ENCODE assay signal across 22 mouse cellular contexts in the genomic region with DNA sequence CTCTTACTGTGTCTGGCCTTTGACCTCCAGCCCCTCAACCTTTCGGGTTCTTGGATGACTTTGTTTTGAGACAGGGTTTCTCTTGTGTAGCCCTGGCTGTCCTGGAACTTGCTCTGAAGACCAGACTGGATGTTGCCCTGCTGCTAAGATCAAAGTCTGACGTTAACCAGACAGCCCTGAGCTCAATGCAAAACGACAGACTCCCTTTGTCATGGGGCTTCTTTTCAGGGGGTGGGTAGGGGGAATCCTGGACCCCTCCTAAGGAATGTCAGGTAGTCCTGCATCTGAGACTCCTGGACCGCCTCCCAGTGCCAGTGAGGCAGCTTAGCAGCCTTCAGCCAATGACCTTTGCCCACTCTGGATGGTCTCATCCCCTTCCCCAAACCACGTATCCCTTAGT. TPM values are rescaled to one million over a fixed set of nuclear protein-coding genes. Genes with fewer than 3 reads are reported as not detected.
A peak's percentile ranks its signal among the peaks of the same experiment; 100 is the strongest.
DNase-seq lines count a peak whose midpoint lies in the region; ATAC-seq and TF ChIP-seq lines count a peak whose summit lies in the region.
"Had no signal": no experiment of that assay in that cellular context is flagged by ENCODE, and none has a peak within 500 bp of the region (broad histone marks: within the 10 kb centered on the region; RNA-seq: fewer than 3 reads in every experiment).

No protein-coding gene starts in this region.

- no peak overlapping the region for H3K4me2 ChIP-seq in heart, embryonic 11.5 days
- no peak overlapping the region for H3K4me2 ChIP-seq in heart, postnatal 0 days (ENCODE audit: low read depth, low read length)
- H3K4me2 ChIP-seq: embryonic facial prominence, embryonic 15.5 days; hindbrain, embryonic 12.5 days had no signal

- peak overlapping the region; percentile 23; the same call in 1 of the 2 replicates for H3K27ac ChIP-seq in heart, embryonic 11.5 days (ENCODE audit: low read depth, low read length)
- peak overlapping the region; percentile 41; the same call in 1 of the 2 replicates for H3K27ac ChIP-seq in heart, postnatal 0 days (ENCODE audit: low read depth)
- H3K27ac ChIP-seq in thymus, adult 2 months (ENCODE audit: control insufficient read depth, insufficient read depth, low read length): peak overlapping the region; percentile 99
- H3K27ac ChIP-seq: embryonic facial prominence, embryonic 15.5 days; forebrain, embryonic 10.5 days; gastrocnemius, adult 2 months; hindbrain, embryonic 12.5 days had no signal

- no peak overlapping the region for H3K4me3 ChIP-seq in heart, embryonic 11.5 days (ENCODE audit: low read depth, low read length)
- no peak overlapping the region for H3K4me3 ChIP-seq in heart, postnatal 0 days (ENCODE audit: low read depth, low read length)
- H3K4me3 ChIP-seq in thymus, adult 2 months (ENCODE audit: control insufficient read depth, insufficient read depth, low read length): no peak overlapping the region
- H3K4me3 ChIP-seq: embryonic facial prominence, embryonic 15.5 days; erythroblast, embryonic 14.5 days; forebrain, embryonic 10.5 days; gastrocnemius, adult 2 months; hindbrain, embryonic 12.5 days had no signal

- H3K27me3 ChIP-seq in heart, embryonic 11.5 days (ENCODE audit: control insufficient read depth, insufficient read depth, low read length): no peaks in the 10 kb centered on the region
- no peaks in the 10 kb centered on the region for H3K27me3 ChIP-seq in heart, postnatal 0 days (ENCODE audit: control insufficient read depth, insufficient read depth, low read length)
- H3K27me3 ChIP-seq in thymus, adult 2 months (ENCODE audit: control insufficient read depth, insufficient read depth, low read length): no peaks in the 10 kb centered on the region
- H3K27me3 ChIP-seq: embryonic facial prominence, embryonic 15.5 days had no signal

- H3K9ac ChIP-seq in heart, embryonic 11.5 days (ENCODE audit: low read depth, low read length): no peak overlapping the region
- no peak overlapping the region for H3K9ac ChIP-seq in heart, postnatal 0 days (replicated peaks; ENCODE audit: low read depth, low read length)
- H3K9ac ChIP-seq: embryonic facial prominence, embryonic 15.5 days; hindbrain, embryonic 12.5 days had no signal

- intact Hi-C loops in heart, postnatal 36 days (cut with DNase I): no loop called here

- TF ChIP-seq CTCF in heart, postnatal 0 days (IDR thresholded peaks at IDR 0.05; ENCODE audit: low read depth): no peak
- TF ChIP-seq CTCF in thymus, adult 2 months (IDR thresholded peaks at IDR 0.05; ENCODE audit: borderline replicate concordance, control insufficient read depth, extremely low read depth, insufficient read depth, low read length, poor library complexity): no peak

- H3K9me3 ChIP-seq in heart, embryonic 11.5 days (replicated peaks; ENCODE audit: control insufficient read depth, low read length): no peaks in the 10 kb centered on the region
- no peaks in the 10 kb centered on the region for H3K9me3 ChIP-seq in heart, postnatal 0 days (replicated peaks; ENCODE audit: control insufficient read depth, low read length)
- H3K9me3 ChIP-seq: embryonic facial prominence, embryonic 15.5 days; forebrain, embryonic 10.5 days; hindbrain, embryonic 12.5 days had no signal

- no peak for TF ChIP-seq EP300 in heart, postnatal 0 days (IDR thresholded peaks at IDR 0.05; ENCODE audit: low read depth)

- H3K36me3 ChIP-seq in heart, embryonic 11.5 days (ENCODE audit: control insufficient read depth, insufficient read depth, low read length): no peaks in the 10 kb centered on the region
- no peaks in the 10 kb centered on the region; the same call in 1 of the 2 replicates for H3K36me3 ChIP-seq in heart, postnatal 0 days (replicated peaks; ENCODE audit: control insufficient read depth, insufficient read depth, low read length)
- H3K36me3 ChIP-seq in thymus, adult 2 months (ENCODE audit: control insufficient read depth, insufficient read depth, low read length): no peaks in the 10 kb centered on the region; the same call in 1 of the 2 replicates
- H3K36me3 ChIP-seq: hindbrain, embryonic 12.5 days had no signal

- 37% methylated on average over 5 of the region's 5 CpGs for WGBS in heart, embryonic 11.5 days (ENCODE audit: insufficient replicate concordance)
- WGBS in heart, postnatal 0 days: 55% methylated on average over 5 of the region's 5 CpGs
- 53% methylated on average over 5 of the region's 5 CpGs for WGBS in thymus, adult 2 months

- peaks cover 82% of the 10 kb centered on the region for H3K4me1 ChIP-seq in heart, embryonic 11.5 days (ENCODE audit: control insufficient read depth, insufficient read depth, low read length)
- peaks cover 50% of the 10 kb centered on the region for H3K4me1 ChIP-seq in heart, postnatal 0 days (ENCODE audit: control insufficient read depth, insufficient read depth)
- peaks cover 80% of the 10 kb centered on the region for H3K4me1 ChIP-seq in thymus, adult 2 months (replicated peaks; ENCODE audit: control insufficient read depth, insufficient read depth, low read length)
- H3K4me1 ChIP-seq: embryonic facial prominence, embryonic 15.5 days had no signal

- DNase-seq in heart, postnatal 36 days: no peak
- DNase-seq in heart, postnatal 0 days (ENCODE audit: low spot score): no peak
- no peak for DNase-seq in heart, postnatal 4 days
- no peak for DNase-seq in thymus, adult 2 months
- DNase-seq in thymus, postnatal 4 days: no peak
- DNase-seq: adrenal gland, postnatal 10 days; cerebellum, adult 11 months; cerebellum, adult 8-10 months; cerebellum, postnatal 14 days; embryo, embryonic 11 days; gastrocnemius, adult 2 months; gastrocnemius, postnatal 25 days; heart, postnatal 14 days had no signal

- ATAC-seq in heart, embryonic 11.5 days (replicated peaks; ENCODE audit: insufficient number of reproducible peaks, low FRiP score, low TSS enrichment): no peak
- ATAC-seq in heart, postnatal 0 days (ENCODE audit: insufficient read depth, low read depth): no peak
- ATAC-seq: forebrain, embryonic 14.5 days; hindbrain, embryonic 16.5 days; inflammation-experienced regulatory T-cells, adult 6 months; intestine, postnatal 0 days had no signal

- no peak for TF ChIP-seq POLR2A in thymus, adult 2 months (IDR thresholded peaks at IDR 0.05; ENCODE audit: control insufficient read depth, extremely low read depth, insufficient read depth, low read length, poor library complexity)

RNA-seq across cellular contexts. Expression of gene Fam78a, which starts 25.9 kb away (rescaled TPM):
- 43.1 and 43.7 TPM in 2 replicates for polyA plus RNA-seq in heart, embryonic 11.5 days (2014; fragmentation: Nextera tagmentation; extraction: Ambion mirVana)
- 10 to 100 TPM; 14.3 to 15.8 TPM for total RNA-seq in heart, postnatal 36 days (2021)
- total RNA-seq in heart, postnatal 0 days (2014; rRNA removed; ENCODE audit: low replicate concordance): 28.7 and 34.9 TPM in 2 replicates
- 14.6 and 18.0 TPM in 2 replicates for polyA plus RNA-seq in heart, postnatal 0 days (2015; fragmentation: Nextera tagmentation; extraction: Ambion mirVana)
- total RNA-seq in heart, postnatal 4 days (2021): 10 to 100 TPM; 40.9 to 42.5 TPM
- polyA plus RNA-seq in thymus, adult 2 months (2012; rRNA removed): 189 and 210 TPM in 2 replicates

RNA-seq across cellular contexts. Expression of gene Plpp7, which starts 36.6 kb away (rescaled TPM):
- 10.0 and 11.7 TPM in 2 replicates for polyA plus RNA-seq in heart, embryonic 11.5 days (2014; fragmentation: Nextera tagmentation; extraction: Ambion mirVana)
- total RNA-seq in heart, postnatal 36 days (2021): 10 to 100 TPM; 24.7 to 32.1 TPM
- 30.7 and 56.3 TPM in 2 replicates for total RNA-seq in heart, postnatal 0 days (2014; rRNA removed; ENCODE audit: low replicate concordance)
- polyA plus RNA-seq in heart, postnatal 0 days (2015; fragmentation: Nextera tagmentation; extraction: Ambion mirVana): 23.4 and 24.0 TPM in 2 replicates
- total RNA-seq in heart, postnatal 4 days (2021): 10 to 100 TPM; 15.7 to 20.5 TPM
- 2.9 and 7.7 TPM in 2 replicates for polyA plus RNA-seq in thymus, adult 2 months (2012; rRNA removed)
- polyA plus RNA-seq: inflammation-experienced regulatory T-cells, adult 6 months had no signal

Comparison
In these comparisons a context has a peak if more than half of its experiments do, and no peak if none do; other contexts are left out.
1. H3K27ac ChIP-seq: peak in every context shown above with its lines; median percentile 99 in thymus, adult 2 months; 41 in heart, postnatal 0 days; 23 in heart, embryonic 11.5 days.